In the genomic region with DNA sequence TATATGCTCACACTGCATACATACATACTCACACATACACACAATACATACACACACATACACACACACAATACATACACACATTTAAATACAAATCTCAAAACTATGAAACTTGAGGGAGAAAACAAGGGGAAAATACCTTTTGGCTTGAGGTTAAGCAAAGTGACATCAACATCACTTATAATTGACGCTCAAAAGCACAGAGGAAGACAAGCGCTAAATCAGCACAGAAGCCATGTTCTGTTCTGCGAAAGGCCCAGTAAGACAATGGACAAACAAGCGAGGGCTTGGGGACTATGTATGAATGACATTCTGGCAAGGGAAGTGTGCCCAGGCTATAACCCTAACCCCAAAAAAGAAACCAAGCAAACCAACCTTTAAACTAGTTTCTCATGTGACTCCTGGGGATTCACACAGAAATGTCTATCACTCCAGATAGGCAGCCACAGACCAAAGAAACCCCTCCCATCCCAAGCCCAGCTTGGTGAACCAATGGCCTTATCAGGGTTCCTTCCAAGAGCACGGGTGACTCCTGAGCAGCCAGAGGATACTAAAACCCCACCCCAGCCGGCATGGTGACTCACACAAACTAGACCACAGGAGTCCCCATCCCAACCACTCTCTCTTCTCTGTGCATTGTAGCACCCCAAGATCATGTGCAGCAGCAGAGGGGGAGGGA, we compare ENCODE assay signal across 14 mouse cellular contexts. TPM values are rescaled to one million over a fixed set of nuclear protein-coding genes. Genes with fewer than 3 reads are reported as not detected.
DNase-seq lines count a peak whose midpoint lies in the region; ATAC-seq and TF ChIP-seq lines count a peak whose summit lies in the region.
"Had no signal": no experiment of that assay in that cellular context is flagged by ENCODE, and none has a peak within 500 bp of the region (broad histone marks: within the 10 kb centered on the region; RNA-seq: fewer than 3 reads in every experiment).

No protein-coding gene starts in this region.

- H3K9me3 ChIP-seq in forebrain, embryonic 10.5 days, result no peaks in the 10 kb centered on the region
- no peaks in the 10 kb centered on the region for H3K9me3 ChIP-seq in forebrain, embryonic 12.5 days
- no peaks in the 10 kb centered on the region for H3K9me3 ChIP-seq in liver, postnatal 0 days (ENCODE audit: low read length)
- H3K9me3 ChIP-seq: heart, embryonic 13.5 days had no signal

- no peak overlapping the region for H3K4me2 ChIP-seq in forebrain, embryonic 12.5 days
- no peak overlapping the region for H3K4me2 ChIP-seq in liver, postnatal 0 days (ENCODE audit: low read depth, low read length)
- H3K4me2 ChIP-seq: heart, embryonic 13.5 days had no signal

- no peak for TF ChIP-seq EP300 in liver, postnatal 0 days (IDR thresholded peaks at IDR 0.05; ENCODE audit: low read depth)

- H3K27me3 ChIP-seq in forebrain, embryonic 10.5 days (ENCODE audit: poor library complexity, severe bottlenecking), result no peaks in the 10 kb centered on the region
- H3K27me3 ChIP-seq in forebrain, embryonic 12.5 days, result no peaks in the 10 kb centered on the region
- H3K27me3 ChIP-seq in liver, postnatal 0 days (ENCODE audit: insufficient read depth, low read length), result no peaks in the 10 kb centered on the region

- H3K4me3 ChIP-seq in forebrain, embryonic 10.5 days, result no peak overlapping the region
- no peak overlapping the region for H3K4me3 ChIP-seq in forebrain, embryonic 12.5 days (replicated peaks)
- no peak overlapping the region for H3K4me3 ChIP-seq in liver, postnatal 0 days (ENCODE audit: low read depth, low read length)
- H3K4me3 ChIP-seq: gastrocnemius, adult 2 months; heart, embryonic 13.5 days had no signal

- WGBS in forebrain, embryonic 10.5 days, result 89% methylated on average over 6 of the region's 6 CpGs
- 79% methylated on average over 6 of the region's 6 CpGs for WGBS in forebrain, embryonic 12.5 days
- WGBS in liver, postnatal 0 days (ENCODE audit: insufficient replicate concordance), result 56% methylated on average over 6 of the region's 6 CpGs

- TF ChIP-seq CTCF in liver, postnatal 0 days (IDR thresholded peaks at IDR 0.05; ENCODE audit: low read depth), result no peak

- no peak overlapping the region for H3K9ac ChIP-seq in forebrain, embryonic 12.5 days
- H3K9ac ChIP-seq in liver, postnatal 0 days (replicated peaks), result no peak overlapping the region
- H3K9ac ChIP-seq: heart, embryonic 13.5 days had no signal

- no peaks in the 10 kb centered on the region for H3K36me3 ChIP-seq in forebrain, embryonic 10.5 days (replicated peaks)
- H3K36me3 ChIP-seq in forebrain, embryonic 12.5 days (replicated peaks), result no peaks in the 10 kb centered on the region
- H3K36me3 ChIP-seq in liver, postnatal 0 days (replicated peaks; ENCODE audit: insufficient read depth, low read length), result no peaks in the 10 kb centered on the region
- H3K36me3 ChIP-seq: heart, embryonic 13.5 days had no signal

- DNase-seq in forebrain, embryonic 10.5 days (ENCODE audit: extremely low spot score, low spot score), result no peak
- peak; percentile 89 for DNase-seq in MEL-GATA-1-ER (ENCODE audit: extremely low read depth, low read depth)
- peak; percentile 39 for DNase-seq in liver, postnatal 0 days
- DNase-seq in kidney, postnatal 14 days, result no peak
- no peak for DNase-seq in layer of hippocampus, adult 18-20 months (ENCODE audit: low spot score in 2 of 2)
- DNase-seq in urinary bladder, adult 18-20 months (ENCODE audit: low spot score in 2 of 2), result no peak
- DNase-seq: adrenal gland, postnatal 36 days; cerebellum, postnatal 36 days; gastrocnemius, adult 2 months; left cerebral cortex, postnatal 4 days had no signal

- peaks cover 88% of the 10 kb centered on the region for H3K4me1 ChIP-seq in forebrain, embryonic 10.5 days
- H3K4me1 ChIP-seq in forebrain, embryonic 12.5 days, result peaks cover 78% of the 10 kb centered on the region
- peaks cover 13% of the 10 kb centered on the region for H3K4me1 ChIP-seq in liver, postnatal 0 days (ENCODE audit: insufficient read depth)

- ATAC-seq in forebrain, embryonic 12.5 days (ENCODE audit: low FRiP score), result no peak
- peak; percentile 67 for ATAC-seq in granulocyte monocyte progenitor cell, adult 5-6 weeks (replicated peaks; ENCODE audit: poor library complexity, severe bottlenecking)
- peak; percentile 74 for ATAC-seq in liver, postnatal 0 days
- ATAC-seq: hindbrain, postnatal 0 days had no signal

- H3K27ac ChIP-seq in forebrain, embryonic 10.5 days, result peak overlapping the region; percentile 27
- no peak overlapping the region for H3K27ac ChIP-seq in forebrain, embryonic 12.5 days
- no peak overlapping the region for H3K27ac ChIP-seq in liver, postnatal 0 days (ENCODE audit: low read depth)
- H3K27ac ChIP-seq: gastrocnemius, adult 2 months; heart, embryonic 13.5 days had no signal

RNA-seq across cellular contexts. Expression of a gene that starts 48.2 kb away (rescaled TPM):
- 24.3 and 25.5 TPM in 2 replicates for polyA plus RNA-seq in forebrain, embryonic 10.5 days (2016; fragmentation: Nextera tagmentation; extraction: Ambion mirVana)
- 29.9 and 30.7 TPM in 2 replicates for polyA plus RNA-seq in forebrain, embryonic 12.5 days (2016; fragmentation: Nextera tagmentation; extraction: Ambion mirVana)
- 29.4 and 39.0 TPM in 2 replicates for total RNA-seq in granulocyte monocyte progenitor cell, adult 5-6 weeks (2014; fragmentation: Nextera tagmentation)
- total RNA-seq in granulocyte monocyte progenitor cell, adult 5-6 weeks (2017), result 13.4 and 15.6 TPM in 2 replicates
- 5.4 and 6.3 TPM in 2 replicates for polyA plus RNA-seq in liver, postnatal 0 days (2015; fragmentation: Nextera tagmentation; extraction: Ambion mirVana)
- total RNA-seq in layer of hippocampus, adult 18-20 months (2021), result 10 to 100 TPM; 67.8 to 68.8 TPM

Comparison
In these comparisons a context has a peak if more than half of its experiments do, and no peak if none do; other contexts are left out.
1. DNase-seq: peak in MEL-GATA-1-ER (single experiment) and liver, postnatal 0 days (single experiment); none in forebrain, embryonic 10.5 days (single experiment), kidney, postnatal 14 days (single experiment), layer of hippocampus, adult 18-20 months (0 of 2) and urinary bladder, adult 18-20 months (0 of 2).